Mouse (Mus musculus) lung, embryonic 15.5 days (tissue): ENCODE results near the gene Herc3. TPM values are rescaled to one million over a fixed set of nuclear protein-coding genes. Genes with fewer than 3 reads are reported as not detected.
"Not testable (repeated sequence)": the region's sequence is repeated elsewhere in the genome, so short reads cannot be mapped to it uniquely, and the experiment has no call there.

ENCODE experiments used
- ATAC-seq: fragments of 200-750 bp; cut with Nextera tagmentation; 2 replicates; pipeline ENCODE4 v1.8.0; 2017; ENCODE audit warnings: moderate number of reproducible peaks, borderline replicate concordance; ENCODE audit not compliant: low FRiP score, low TSS enrichment; ENCODE audit errors: extremely low read depth
- H3K27ac ChIP-seq: fragments of 300-500 bp; sonication (generic); 2 replicates; pipeline ENCODE4 v1.5.1; 2015; ENCODE audit warnings: moderate library complexity, mild to moderate bottlenecking, inconsistent platforms
- H3K27me3 ChIP-seq: fragments of 300-500 bp; sonication (generic); 2 replicates; pipeline ENCODE4 v1.6.1; 2015; ENCODE audit warnings: inconsistent platforms
- H3K36me3 ChIP-seq: fragments of 300-500 bp; sonication (generic); 2 replicates; pipeline ENCODE4 v1.6.1; 2015; ENCODE audit warnings: inconsistent platforms
- H3K4me1 ChIP-seq: fragments of 300-500 bp; sonication (generic); 2 replicates; pipeline ENCODE4 v1.6.1; 2015; ENCODE audit warnings: inconsistent platforms
- H3K4me2 ChIP-seq: fragments of 300-500 bp; sonication (generic); 2 replicates; pipeline ENCODE4 v1.6.1; 2015; ENCODE audit warnings: inconsistent platforms, mild to moderate bottlenecking, moderate library complexity
- H3K4me3 ChIP-seq: fragments of 300-500 bp; sonication (generic); 2 replicates; pipeline ENCODE4 v1.5.1; 2015; ENCODE audit warnings: mild to moderate bottlenecking, inconsistent platforms
- H3K9ac ChIP-seq: fragments of 300-500 bp; sonication (generic); 2 replicates; pipeline ENCODE4 v1.6.1; 2015; ENCODE audit warnings: inconsistent platforms
- H3K9me3 ChIP-seq: fragments of 300-500 bp; sonication (generic); 2 replicates; pipeline ENCODE4 v1.6.1; 2016; ENCODE audit warnings: inconsistent platforms
- WGBS: fragments of 180-500 bp; shearing (Covaris S2); methylation state at CpG from one replicate; pipeline ENCODE4 v1.1.7; 2015; 5-methylcytosine and 5-hydroxymethylcytosine counted together
- polyA plus RNA-seq: library from polyadenylated mRNA; unstranded; fragments of >200 nt; fragmentation: Nextera tagmentation; extraction: Ambion mirVana; gene quantifications from 2 replicates; pipeline ENCODE4 v1.2.1, GENCODE M21; 2015

Herc3 gene
- 9.3 and 9.9 TPM in 2 replicates for polyA plus RNA-seq

DNA sequence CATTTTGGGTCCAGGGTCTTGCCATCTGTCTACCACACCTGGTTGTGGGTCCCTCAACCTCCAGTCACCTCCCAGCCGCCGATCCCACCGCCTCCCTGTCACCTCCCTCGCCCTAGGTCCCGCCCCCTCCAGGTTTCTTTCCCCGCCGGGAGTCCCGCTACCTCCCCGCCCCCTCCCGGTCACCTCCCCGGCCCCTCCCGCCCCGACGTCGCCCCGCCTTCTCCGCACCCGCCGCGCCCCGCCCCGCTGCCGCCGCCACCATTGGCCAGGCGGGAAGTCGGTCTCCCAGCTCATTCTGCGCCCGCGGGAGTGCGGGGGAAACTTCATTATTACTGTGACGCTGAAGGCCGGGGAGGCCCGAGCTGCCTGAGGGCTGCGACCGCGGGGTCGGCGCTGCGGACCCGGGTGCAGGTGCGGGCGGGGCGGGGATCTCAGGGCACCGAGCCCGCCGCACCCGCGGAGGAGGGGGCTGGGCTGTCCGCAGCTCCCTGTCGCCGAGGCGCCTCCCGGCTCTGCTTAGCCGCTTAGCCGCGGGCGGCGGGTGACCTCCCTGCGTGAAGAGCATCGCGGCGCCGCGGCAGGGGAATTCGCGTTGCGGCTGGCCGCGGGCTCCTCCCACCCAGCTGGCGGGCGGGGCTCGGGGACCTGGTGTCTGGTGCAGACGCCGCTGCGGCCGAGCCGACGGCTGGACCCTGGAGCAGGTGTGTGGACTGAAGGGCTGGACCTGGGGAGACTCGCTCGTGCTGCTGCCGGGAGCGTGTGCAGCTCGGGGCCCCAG, at the start of gene Herc3:
Herc3 (plus strand) TSS at position 234 of the 778 bp plus-strand sequence.
- Histone ChIP-seq H3K4me3 (peak within 1 kb of the TSS; percentile 72), H3K4me1 (0 out of 2 replicates have a peak, but pooled peaks cover 9% of the 10 kb centered on the region), H3K9ac (peak within 1 kb of the TSS; percentile 57), H3K9me3 (no peaks in the 10 kb centered on the region), H3K27ac (peak within 1 kb of the TSS; percentile 92), H3K27me3 (no peaks in the 10 kb centered on the region), H3K36me3 (no peaks in the 10 kb centered on the region), H3K4me2 (peak within 1 kb of the TSS; percentile 93)
- peak; percentile 90 for ATAC-seq
- WGBS, result 0% methylated on average over 66 of the region's 83 CpGs

DNA sequence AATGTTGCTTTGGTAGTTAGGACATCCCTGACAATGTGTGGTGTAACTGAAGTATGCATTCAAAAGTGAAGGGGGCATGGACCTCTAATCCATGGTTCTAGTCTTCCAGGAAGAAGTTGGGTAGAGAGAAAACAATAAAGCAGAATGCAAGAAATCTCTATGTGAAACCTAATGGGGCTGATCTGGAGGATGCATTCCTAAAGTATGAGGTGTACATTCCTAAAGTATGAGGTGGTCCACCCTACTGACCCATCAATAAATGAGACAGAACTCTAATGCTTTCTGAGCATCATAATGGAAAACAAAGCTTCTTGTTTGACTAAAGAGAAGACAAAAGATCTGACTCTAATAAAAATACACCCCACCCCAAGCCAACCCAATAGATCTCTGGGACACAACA, 29.9 kb upstream of the Herc3 start:
- Histone ChIP-seq H3K36me3 (no peaks in the 10 kb centered on the region), H3K27me3 (no peaks in the 10 kb centered on the region), H3K4me1 (no peaks in the 10 kb centered on the region), H3K4me2 (no peak overlapping the region), H3K4me3 (no peak overlapping the region), H3K9ac (no peak overlapping the region), H3K27ac (no peak overlapping the region), H3K9me3 (no peaks in the 10 kb centered on the region)
- ATAC-seq, result no peak

DNA sequence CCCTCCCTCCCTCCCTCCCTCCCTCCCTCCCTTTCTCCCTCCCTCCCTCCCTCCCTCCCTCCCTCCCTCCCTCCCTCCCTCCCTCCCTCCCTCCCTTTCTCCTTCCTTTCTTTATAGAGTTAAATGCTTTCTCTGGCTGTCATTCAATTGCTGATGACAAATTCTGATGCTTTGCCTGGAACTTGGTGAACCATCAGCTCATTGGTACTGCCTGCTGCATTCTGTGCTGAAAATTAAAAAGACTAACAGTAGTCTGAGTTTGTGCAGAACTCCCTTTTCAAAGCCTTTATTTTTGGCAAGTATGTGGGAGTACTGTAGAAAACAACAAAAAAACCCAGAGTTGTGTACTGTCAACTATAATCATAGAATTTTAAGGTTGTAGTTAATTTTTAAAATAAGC, 16.9 kb upstream of the Herc3 start:
- ATAC-seq, result no peak
- Histone ChIP-seq H3K27me3 (no peaks in the 10 kb centered on the region), H3K9ac (no peak overlapping the region), H3K36me3 (no peaks in the 10 kb centered on the region), H3K4me1 (no peaks in the 10 kb centered on the region), H3K4me3 (no peak overlapping the region), H3K27ac (no peak overlapping the region), H3K9me3 (no peaks in the 10 kb centered on the region), H3K4me2 (no peak overlapping the region)

DNA sequence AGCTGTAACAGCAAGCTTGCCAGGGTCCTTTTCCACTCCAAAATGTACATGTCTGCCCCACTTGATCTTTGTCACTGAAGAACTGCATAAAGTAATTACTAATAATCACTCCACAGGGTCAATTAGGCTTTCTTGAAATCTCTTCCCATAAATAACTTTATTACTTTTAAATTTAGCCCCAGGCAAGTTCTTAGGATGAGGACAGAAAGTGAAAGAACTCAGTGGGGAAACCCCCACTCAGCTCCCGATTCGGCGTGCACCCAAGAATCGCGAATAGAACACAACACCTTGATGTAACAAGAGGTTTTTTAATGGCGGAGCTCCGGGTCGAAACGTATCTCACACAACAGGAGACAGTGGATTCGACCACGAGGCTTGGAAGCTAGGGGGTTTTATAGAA, 14.2 kb upstream of the Herc3 start:
- not testable (repeated sequence) for H3K4me1 ChIP-seq, H3K4me2 ChIP-seq, H3K9me3 ChIP-seq, H3K36me3 ChIP-seq, H3K9ac ChIP-seq, H3K27ac ChIP-seq, H3K4me3 ChIP-seq, H3K27me3 ChIP-seq, ATAC-seq
- WGBS, result 98% methylated on average over 6 of the region's 11 CpGs

DNA sequence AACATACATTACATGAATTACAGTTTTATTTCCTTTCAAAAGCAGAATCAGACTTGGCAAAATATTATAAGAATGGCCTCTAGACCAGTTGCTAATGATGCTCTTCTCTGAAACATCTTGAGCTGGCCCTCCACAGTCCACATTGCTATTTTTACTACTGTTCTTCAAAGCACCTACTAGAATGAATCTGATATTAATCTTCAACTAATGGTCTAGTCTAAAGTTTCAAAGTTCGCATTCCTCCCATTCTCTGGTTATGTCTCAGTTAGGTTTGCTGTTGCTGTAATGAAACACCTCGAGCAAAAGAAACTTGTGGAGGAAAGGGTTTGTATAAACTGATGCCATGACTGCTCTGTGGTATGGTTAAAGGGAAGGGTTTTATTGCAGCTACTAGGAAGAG, 5.6 kb upstream of the Herc3 start:
- Histone ChIP-seq H3K4me2 (no peak overlapping the region), H3K27me3 (no peaks in the 10 kb centered on the region), H3K4me1 (no peaks in the 10 kb centered on the region), H3K9ac (no peak overlapping the region), H3K4me3 (no peak overlapping the region), H3K27ac (no peak overlapping the region), H3K9me3 (no peaks in the 10 kb centered on the region), H3K36me3 (no peaks in the 10 kb centered on the region)
- WGBS, result 75% methylated on average over 2 of the region's 2 CpGs
- ATAC-seq, result no peak

- no peak overlapping the region for H3K9ac ChIP-seq
- no peak overlapping the region for H3K4me3 ChIP-seq
- no peaks in the 10 kb centered on the region for H3K36me3 ChIP-seq
- H3K9me3 ChIP-seq, result no peaks in the 10 kb centered on the region
- WGBS, result 65% methylated on average over 2 of the region's 2 CpGs
- no peak for ATAC-seq
- no peaks in the 10 kb centered on the region for H3K27me3 ChIP-seq
- no peak overlapping the region for H3K4me2 ChIP-seq
- no peaks in the 10 kb centered on the region for H3K4me1 ChIP-seq
- no peak overlapping the region for H3K27ac ChIP-seq
Observed at GRCm38 (mm10) chr6:58826089-58826488, 5.2 kb upstream of the Herc3 start.

GRCm38 (mm10) chr6:58828582-58828981, 2.7 kb upstream of the Herc3 start:
- H3K36me3 ChIP-seq, result no peaks in the 10 kb centered on the region
- no peak overlapping the region for H3K9ac ChIP-seq
- no peaks in the 10 kb centered on the region for H3K27me3 ChIP-seq
- H3K27ac ChIP-seq, result no peak overlapping the region
- no peak overlapping the region for H3K4me2 ChIP-seq
- H3K4me1 ChIP-seq, result 0 out of 2 replicates have a peak, but pooled peaks cover 9% of the 10 kb centered on the region
- no peak for ATAC-seq
- 67% methylated on average over 1 of the region's 1 CpGs for WGBS
- no peaks in the 10 kb centered on the region for H3K9me3 ChIP-seq
- no peak overlapping the region for H3K4me3 ChIP-seq

- ATAC-seq, result no peak
- WGBS, result 16% methylated on average over 7 of the region's 7 CpGs
Observed at GRCm38 (mm10) chr6:58830840-58831231, 429 bp upstream of the Herc3 start.

DNA sequence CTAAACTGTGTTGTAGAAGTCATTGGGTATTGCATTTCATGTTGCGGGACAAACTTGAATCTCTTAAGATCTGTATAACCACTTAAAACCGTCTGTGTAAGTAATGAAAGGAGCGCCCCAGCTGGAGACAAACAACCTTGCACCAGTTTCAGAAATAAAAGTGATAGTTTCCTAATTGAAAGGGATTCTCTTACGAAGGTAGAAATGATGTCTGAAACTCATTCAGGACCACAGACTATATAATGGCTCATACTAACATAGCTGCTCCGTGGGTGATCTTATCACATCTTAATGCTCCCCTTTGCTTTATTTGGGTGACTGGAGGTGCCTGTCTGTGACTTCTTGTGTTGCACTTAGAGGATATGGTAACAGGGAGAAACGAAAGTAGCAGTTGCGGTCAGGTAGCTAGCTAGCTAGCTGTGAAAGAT, 1.3 kb downstream of the Herc3 start:
- no peak for ATAC-seq
- Histone ChIP-seq H3K4me3 (peak overlapping the region; percentile 72), H3K27me3 (no peaks in the 10 kb centered on the region), H3K36me3 (no peaks in the 10 kb centered on the region), H3K4me1 (0 out of 2 replicates have a peak, but pooled peaks cover 9% of the 10 kb centered on the region), H3K9me3 (no peaks in the 10 kb centered on the region), H3K27ac (no peak overlapping the region), H3K4me2 (peak overlapping the region; percentile 93), H3K9ac (no peak overlapping the region)
- WGBS, result 28% methylated on average over 7 of the region's 7 CpGs

More at GRCm38 (mm10) chr6:58830840-58831231, 429 bp upstream of the Herc3 start:
- Histone ChIP-seq H3K9me3 (no peaks in the 10 kb centered on the region), H3K27me3 (no peaks in the 10 kb centered on the region), H3K4me1 (0 out of 2 replicates have a peak, but pooled peaks cover 9% of the 10 kb centered on the region), H3K9ac (0 out of 2 replicates have a peak overlapping the region, but pooled peaks have one; percentile 24), H3K4me3 (peak overlapping the region; percentile 72), H3K27ac (no peak overlapping the region), H3K4me2 (peak overlapping the region; percentile 93), H3K36me3 (no peaks in the 10 kb centered on the region)

DNA sequence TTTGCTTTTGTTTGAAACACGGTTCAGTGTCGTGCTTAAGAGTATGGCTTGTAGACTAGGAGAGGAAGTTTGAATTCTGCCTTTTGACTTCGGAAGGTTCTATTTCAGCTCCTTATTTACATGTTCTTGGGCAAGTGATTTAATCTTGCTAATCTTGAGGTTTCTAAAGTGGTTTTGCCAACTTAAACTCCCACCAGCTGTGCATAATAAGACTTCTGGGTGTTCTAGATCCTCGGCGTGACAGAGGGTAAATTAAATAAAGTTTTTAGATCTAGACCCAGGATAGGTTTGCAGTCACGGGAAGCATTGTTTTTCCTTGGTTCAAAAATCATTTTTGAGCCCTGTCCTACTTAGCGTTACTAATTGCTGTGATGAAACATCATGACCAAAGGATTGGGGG, 3.2 kb downstream of the Herc3 start:
- Histone ChIP-seq H3K9me3 (no peaks in the 10 kb centered on the region), H3K4me2 (no peak overlapping the region), H3K9ac (no peak overlapping the region), H3K27ac (no peak overlapping the region), H3K27me3 (no peaks in the 10 kb centered on the region), H3K4me3 (no peak overlapping the region), H3K36me3 (no peaks in the 10 kb centered on the region), H3K4me1 (0 out of 2 replicates have a peak, but pooled peaks cover 9% of the 10 kb centered on the region)
- 80% methylated on average over 7 of the region's 7 CpGs for WGBS
- no peak for ATAC-seq

GRCm38 (mm10) chr6:58835591-58835990, 4.3 kb downstream of the Herc3 start:
- 0 out of 2 replicates have a peak, but pooled peaks cover 9% of the 10 kb centered on the region for H3K4me1 ChIP-seq
- WGBS, result 80% methylated on average over 1 of the region's 1 CpGs
- no peak for ATAC-seq

DNA sequence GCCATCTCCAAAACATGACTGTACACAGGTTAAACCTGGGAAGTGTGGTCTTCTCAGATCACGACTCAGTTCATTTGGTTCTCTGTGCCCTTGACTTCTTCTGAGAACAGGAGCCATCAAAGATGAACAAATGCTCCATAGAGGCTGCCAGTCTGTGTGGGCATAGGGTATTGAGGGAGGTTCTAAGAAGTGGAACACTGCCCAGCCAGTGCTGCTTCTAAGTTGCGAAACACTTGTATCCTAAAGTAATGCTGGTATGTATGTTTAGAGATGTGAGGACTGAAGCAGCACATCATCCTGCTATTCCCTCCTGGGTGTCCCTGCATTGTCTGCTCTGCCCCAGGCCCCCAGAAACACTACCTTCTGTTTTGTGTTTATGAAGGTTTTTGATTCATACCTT, 5.2 kb downstream of the Herc3 start:
- no peak overlapping the region for H3K9ac ChIP-seq

More at GRCm38 (mm10) chr6:58835591-58835990, 4.3 kb downstream of the Herc3 start:
- H3K9me3 ChIP-seq, result no peaks in the 10 kb centered on the region
- no peak overlapping the region for H3K4me3 ChIP-seq
- no peak overlapping the region for H3K9ac ChIP-seq
- no peak overlapping the region for H3K4me2 ChIP-seq
- no peak overlapping the region for H3K27ac ChIP-seq
- no peaks in the 10 kb centered on the region for H3K27me3 ChIP-seq
- no peaks in the 10 kb centered on the region for H3K36me3 ChIP-seq

More for the DNA sequence above, 5.2 kb downstream of the Herc3 start:
- Histone ChIP-seq H3K4me1 (0 out of 2 replicates have a peak, but pooled peaks cover 9% of the 10 kb centered on the region), H3K27me3 (no peaks in the 10 kb centered on the region), H3K4me3 (no peak overlapping the region), H3K27ac (no peak overlapping the region), H3K4me2 (no peak overlapping the region), H3K36me3 (no peaks in the 10 kb centered on the region), H3K9me3 (no peaks in the 10 kb centered on the region)
- WGBS, result 68% methylated on average over 2 of the region's 2 CpGs
- no peak for ATAC-seq
